Mouse (Mus musculus) frontal cortex, postnatal 25 days (tissue): ENCODE measurements at regions not wholly inside any gene's neighbourhood (a gene's known extent, or its start where the extent isn't known, plus 50 kb on each side); places are given as distances from the start of the nearest gene placed in this dataset.

Source experiments
- DNase-seq, 2 experiments: peaks; one replicate each; pipeline ENCODE4 v3.0.0; 2022; ENCODE audit warnings: low spot score in 2 of 2

GRCm38 (mm10) chr16:47081896-47082295 lies 583.6 kb upstream of the Nectin3 start:
- DNase-seq, result no peak

GRCm38 (mm10) chr16:47080330-47080729 lies 582.0 kb upstream of the Nectin3 start:
- DNase-seq, result no peak

- DNase-seq, result no peak
These were observed 561.1 kb upstream of the Nectin3 start for GRCm38 (mm10) chr16:47059293-47059963.

GRCm38 (mm10) chr16:47058811-47059210 lies 560.5 kb upstream of the Nectin3 start:
- no peak for DNase-seq

- peak; percentile 3 to 11 for DNase-seq
These were observed 527.6 kb upstream of the Nectin3 start for GRCm38 (mm10) chr16:47025971-47026370.

GRCm38 (mm10) chr16:47017486-47017885 lies 519.2 kb upstream of the Nectin3 start:
- no peak for DNase-seq

GRCm38 (mm10) chr16:46982910-46983600 lies 484.7 kb upstream of the Nectin3 start:
- no peak for DNase-seq

- no peak for DNase-seq
These were observed 484.1 kb upstream of the Nectin3 start for GRCm38 (mm10) chr16:46982272-46982909.

GRCm38 (mm10) chr16:46965741-46966140 lies 467.4 kb upstream of the Nectin3 start:
- no peak for DNase-seq

GRCm38 (mm10) chr16:46956990-46957389 lies 458.7 kb upstream of the Nectin3 start:
- DNase-seq, result no peak

GRCm38 (mm10) chr16:46926060-46926459 lies 427.7 kb upstream of the Nectin3 start:
- no peak for DNase-seq

- DNase-seq, result no peak
These were observed 396.4 kb upstream of the Nectin3 start for GRCm38 (mm10) chr16:46894576-46895203.

GRCm38 (mm10) chr16:46878739-46879138 lies 380.4 kb upstream of the Nectin3 start:
- no peak for DNase-seq

- no peak for DNase-seq
These were observed 365.6 kb upstream of the Nectin3 start for GRCm38 (mm10) chr16:46863959-46864358.

GRCm38 (mm10) chr16:46849534-46849933 lies 351.2 kb upstream of the Nectin3 start:
- DNase-seq, result no peak

GRCm38 (mm10) chr16:46848755-46849154 lies 350.4 kb upstream of the Nectin3 start:
- no peak for DNase-seq

- DNase-seq, result no peak
These were observed 349.5 kb upstream of the Nectin3 start for GRCm38 (mm10) chr16:46847707-46848356.

- DNase-seq, result no peak
These were observed 342.9 kb upstream of the Nectin3 start for GRCm38 (mm10) chr16:46841179-46841578.

GRCm38 (mm10) chr16:46840764-46841163 lies 342.4 kb upstream of the Nectin3 start:
- no peak for DNase-seq

GRCm38 (mm10) chr16:46825147-46825546 lies 326.8 kb upstream of the Nectin3 start:
- no peak for DNase-seq

GRCm38 (mm10) chr16:46822753-46823152 lies 324.4 kb upstream of the Nectin3 start:
- no peak for DNase-seq

- no peak for DNase-seq
These were observed 319.9 kb upstream of the Nectin3 start for GRCm38 (mm10) chr16:46818215-46818614.
